Mouse (Mus musculus) ovary, adult 18-20 months (tissue): ENCODE results near the gene Wdr46.
"Not testable (repeated sequence)": the region's sequence is repeated elsewhere in the genome, so short reads cannot be mapped to it uniquely, and the experiment has no call there.

Experiments used
- DNase-seq: peaks from one replicate; pipeline ENCODE4 v3.0.0; 2022; ENCODE audit warnings: low spot score, mixed read lengths

Wdr46 gene

DNA sequence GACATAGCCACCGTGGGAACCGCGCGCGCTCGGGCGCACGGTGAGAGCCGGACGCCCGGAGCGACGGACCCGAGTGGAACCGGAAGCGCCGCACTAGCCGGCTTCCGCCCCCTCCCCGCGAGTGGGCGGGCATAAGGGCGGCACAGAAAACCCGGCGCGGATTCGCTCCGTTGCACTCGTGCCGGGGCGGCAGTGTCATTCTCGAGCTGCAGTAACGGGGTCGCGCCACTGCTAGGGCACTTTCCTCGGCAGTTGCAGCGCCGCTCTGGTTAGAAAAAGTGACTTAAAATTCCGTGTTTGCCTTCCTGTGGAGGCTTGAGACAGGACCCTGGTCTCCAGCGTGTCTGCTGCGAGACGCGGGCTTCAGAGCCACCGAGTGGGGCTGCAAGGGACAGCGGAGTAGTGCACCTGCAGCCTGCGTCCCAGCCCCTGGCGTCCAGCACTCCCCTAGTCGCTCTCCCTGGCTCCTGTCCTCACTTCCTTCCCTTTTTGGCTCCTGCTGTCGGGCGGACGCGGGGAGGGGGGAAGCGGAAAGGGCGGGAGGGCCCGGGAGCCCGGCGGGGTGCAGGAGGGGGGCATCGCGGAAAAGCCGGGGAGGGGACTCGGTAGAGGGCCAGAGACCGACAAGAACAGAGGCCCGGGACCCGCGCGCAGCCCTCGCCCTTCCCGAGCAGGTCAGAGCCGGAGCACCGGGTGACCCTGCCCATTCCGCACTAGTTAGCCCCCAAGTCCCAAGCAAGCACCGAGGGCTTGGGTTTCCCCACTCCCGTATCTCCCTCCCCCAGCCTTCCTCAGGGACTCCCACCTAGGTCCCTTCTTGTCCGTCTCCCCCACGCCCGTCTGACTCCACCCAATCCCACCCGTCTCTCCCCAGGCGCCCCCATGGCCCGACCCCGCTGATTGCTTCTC is 10.8 kb upstream of the Wdr46 start, which contains the start of gene Rgl2:
TSS of gene Rgl2 (plus strand) at position 173 of the 909 bp plus-strand sequence.
- peak; percentile 83 for DNase-seq

DNA sequence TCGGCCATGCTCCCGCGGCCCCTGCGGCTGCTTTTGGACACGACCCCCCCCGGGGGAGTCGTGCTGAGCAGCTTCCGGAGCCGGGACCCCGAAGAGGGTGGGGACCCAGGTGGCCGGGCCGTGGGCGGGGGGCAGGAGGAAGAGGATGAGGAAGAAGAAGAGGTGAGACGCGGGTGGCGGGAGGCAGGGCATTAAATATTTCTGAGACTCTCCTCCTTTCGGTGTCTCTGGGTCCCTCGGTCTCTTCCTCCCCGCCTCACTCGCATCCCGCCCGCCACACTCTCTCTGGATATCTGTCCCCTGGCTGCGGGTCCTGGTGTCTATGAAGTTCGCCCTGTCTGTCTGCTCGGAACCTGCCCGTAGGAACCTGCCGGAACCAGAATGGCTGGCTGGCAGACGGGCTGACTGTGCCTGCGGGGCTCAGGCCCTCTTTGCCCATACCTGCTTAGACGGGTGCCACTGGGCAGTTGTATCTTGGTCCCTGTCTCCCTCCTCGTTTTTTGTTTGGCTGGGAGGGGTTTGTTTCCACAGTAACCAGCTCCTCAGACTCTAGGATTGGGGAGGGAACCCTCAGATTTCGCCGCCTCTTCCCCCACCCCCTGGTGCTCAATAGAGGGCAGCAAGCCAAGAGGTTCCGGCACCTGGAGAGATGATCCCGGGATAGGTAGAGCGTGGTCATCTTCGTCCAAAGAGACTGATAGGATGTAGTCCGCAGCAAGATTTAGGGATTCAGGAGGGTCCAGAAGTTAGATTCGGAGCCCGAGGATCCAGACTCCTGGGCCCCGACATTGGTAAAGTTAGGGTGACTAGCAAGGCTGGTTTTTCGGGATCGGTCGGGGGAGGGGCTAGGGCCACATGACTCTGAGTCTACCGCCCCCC is 9.9 kb upstream of the Wdr46 start:
- DNase-seq, result peak; percentile 48

DNA sequence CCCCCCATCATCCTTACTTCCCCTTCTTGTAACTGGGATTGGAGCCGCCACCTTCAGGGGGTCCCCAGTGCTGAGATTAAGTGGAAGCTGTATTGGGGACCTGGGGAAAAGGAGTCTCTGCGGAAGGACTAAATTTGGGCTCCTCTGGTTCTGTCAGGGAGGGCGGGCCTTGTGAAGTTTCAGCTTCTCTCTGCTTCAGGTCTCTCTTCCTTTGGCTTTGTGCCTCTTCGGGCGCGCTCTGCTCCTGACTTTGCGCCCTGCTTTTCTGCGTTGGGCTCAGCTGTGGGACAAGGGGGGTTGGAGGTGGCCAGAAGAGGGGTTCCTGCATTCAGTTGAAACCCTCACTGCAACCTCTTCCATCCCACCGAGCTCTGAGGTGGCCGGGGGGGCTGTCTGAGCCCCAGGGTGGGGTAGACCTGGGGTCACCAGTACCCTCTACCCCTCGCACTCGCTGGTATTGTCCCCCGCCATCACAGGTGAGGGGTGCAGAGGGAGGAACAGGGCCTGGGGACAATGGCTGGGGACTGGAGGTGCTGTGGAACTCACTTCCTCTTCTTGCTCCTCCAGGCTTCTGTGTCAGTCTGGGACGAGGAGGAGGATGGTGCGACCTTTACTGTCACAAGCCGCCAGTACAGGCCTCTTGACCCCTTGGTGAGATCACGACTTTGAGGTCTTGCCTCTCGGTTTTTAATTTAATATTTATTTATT is 9.1 kb upstream of the Wdr46 start:
- DNase-seq, result peak; percentile 18

DNA sequence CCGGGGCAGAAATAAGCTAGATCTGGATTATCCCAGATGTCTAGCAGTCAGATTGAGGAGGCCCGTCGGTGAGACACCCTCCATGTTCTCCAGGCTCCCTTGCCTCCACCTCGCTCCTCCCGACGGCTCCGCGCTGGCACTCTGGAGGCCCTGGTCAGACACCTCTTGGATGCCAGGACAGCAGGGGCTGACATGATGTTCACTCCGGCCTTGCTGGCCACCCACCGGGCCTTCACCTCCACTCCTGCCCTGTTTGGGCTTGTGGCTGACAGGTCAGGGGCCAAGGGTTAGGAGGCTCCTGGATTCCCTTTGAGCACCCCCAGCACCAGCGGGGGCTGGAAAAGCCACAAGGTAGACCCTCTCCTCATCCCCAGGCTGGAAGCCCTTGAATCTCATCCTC is 8.5 kb upstream of the Wdr46 start:
- DNase-seq, result no peak

DNA sequence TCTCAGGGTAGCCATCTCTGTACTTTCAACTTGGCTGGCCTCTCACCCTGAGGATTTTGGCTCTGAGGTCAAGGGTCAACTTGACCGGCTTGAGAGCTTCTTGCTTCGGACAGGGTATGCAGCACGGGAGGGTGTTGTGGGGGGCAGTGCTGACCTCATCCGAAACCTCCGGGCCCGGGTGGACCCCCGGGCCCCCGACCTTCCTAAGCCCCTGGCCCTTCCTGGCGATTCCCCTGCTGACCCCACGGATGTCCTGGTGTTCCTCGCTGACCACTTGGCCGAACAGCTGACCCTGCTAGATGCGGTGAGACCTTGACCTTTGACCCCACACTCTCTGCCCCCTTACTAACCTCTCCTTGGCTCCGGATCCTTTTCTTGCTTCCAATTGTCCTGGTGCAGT is 8.0 kb upstream of the Wdr46 start:
- no peak for DNase-seq

DNA sequence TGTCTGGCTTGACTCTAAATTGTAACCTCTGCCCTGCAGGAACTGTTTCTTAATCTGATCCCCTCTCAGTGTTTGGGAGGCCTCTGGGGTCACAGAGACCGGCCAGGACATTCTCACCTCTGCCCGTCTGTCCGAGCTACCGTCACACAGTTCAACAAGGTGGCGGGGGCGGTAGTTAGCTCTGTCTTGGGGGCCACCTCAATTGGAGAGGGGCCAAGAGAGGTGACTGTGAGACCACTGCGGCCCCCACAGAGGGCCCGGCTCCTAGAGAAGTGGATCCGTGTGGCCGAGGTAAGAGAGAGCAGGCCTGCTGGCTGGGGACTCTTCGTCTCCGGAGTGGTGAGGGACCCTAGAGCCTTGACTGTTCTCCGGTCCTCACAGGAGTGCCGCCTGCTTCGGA is 7.5 kb upstream of the Wdr46 start:
- DNase-seq, result no peak

DNA sequence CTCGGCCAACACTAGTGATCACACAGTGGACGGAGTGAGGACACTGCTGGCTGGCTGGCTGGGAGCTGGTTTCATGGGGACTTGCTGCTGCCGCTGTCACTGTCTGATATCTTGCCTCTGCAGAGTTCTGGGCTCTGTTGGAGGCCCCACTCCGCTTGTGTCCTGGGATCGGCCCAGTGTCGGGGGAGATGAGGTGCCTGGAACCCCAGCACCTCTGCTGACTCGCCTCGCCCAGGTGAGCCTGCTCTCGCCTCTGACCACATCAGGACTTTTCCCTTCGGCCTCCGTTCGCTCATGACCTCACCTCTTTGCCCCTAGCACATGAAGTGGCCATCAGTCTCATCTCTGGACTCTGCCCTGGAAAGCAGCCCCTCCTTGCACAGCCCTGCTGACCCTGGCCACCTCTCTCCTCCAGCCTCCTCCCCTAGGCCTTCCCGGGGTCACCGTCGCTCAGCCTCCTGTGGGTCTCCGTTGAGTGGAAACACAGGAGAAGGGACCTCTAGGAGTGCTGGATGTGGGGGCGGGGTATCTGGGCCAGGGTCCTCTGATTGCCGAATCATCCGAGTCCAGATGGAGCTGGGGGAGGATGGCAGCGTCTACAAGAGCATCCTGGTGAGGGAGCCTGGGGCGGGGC is 4.9 kb upstream of the Wdr46 start:
- no peak for DNase-seq

DNA sequence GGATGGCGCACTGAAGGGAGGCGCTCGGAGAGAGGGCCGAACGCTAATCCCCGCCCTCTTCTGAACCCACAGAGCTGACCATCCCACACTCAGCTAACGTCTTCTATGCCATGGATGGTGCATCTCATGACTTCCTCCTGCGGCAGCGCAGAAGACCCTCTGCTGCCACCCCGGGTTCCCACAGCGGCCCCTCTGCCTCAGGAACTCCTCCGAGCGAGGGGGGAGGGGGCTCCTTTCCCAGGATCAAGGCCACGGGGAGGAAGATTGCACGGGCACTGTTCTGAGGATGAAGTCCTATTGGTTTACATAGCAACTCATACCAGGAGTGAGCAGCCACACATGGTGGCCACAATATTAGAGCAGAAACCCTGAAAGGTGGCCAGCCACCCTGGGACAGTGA is 3.5 kb upstream of the Wdr46 start:
- DNase-seq, result no peak

DNA sequence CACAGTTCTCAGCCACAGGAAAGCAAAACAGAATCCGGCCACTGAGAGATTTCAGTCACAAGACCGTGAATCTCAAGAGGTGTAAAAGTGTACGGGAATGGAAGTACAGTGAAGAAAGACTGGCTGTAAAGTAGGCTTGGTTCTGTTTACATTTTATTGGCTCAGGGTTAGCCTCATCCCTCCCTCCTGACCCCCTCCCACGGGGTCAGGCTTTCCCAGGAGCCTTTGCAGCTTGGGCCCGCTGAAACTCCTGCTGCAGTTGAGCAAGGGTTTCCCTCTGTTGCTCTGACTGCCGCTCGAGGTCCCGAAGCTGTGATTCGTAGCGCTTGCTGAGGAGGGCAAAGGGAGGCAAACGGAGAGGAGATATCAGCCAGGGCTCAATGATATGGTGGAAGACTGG is 1.7 kb upstream of the Wdr46 start:
- no peak for DNase-seq

DNA sequence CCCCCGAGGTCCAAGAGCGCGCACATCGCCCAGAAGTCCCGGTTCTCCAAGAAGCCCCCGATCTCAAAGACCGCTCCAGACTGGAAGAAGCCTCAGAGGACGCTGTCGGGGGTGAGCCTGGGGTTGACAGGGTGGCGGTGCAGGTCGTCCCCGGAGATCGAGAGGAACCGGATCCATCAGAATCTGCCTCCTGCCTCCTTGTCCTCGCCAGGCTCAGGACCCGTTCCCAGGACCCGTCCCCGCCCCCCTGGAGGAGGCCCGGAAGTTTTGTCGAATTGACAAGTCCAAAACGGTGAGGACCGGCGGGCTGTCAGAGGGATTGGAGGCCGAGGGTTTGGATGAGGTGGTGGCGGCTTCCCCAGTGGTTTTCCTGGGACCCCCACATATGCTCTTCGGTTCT is 521 bp downstream of the Wdr46 start:
- DNase-seq, result no peak

DNA sequence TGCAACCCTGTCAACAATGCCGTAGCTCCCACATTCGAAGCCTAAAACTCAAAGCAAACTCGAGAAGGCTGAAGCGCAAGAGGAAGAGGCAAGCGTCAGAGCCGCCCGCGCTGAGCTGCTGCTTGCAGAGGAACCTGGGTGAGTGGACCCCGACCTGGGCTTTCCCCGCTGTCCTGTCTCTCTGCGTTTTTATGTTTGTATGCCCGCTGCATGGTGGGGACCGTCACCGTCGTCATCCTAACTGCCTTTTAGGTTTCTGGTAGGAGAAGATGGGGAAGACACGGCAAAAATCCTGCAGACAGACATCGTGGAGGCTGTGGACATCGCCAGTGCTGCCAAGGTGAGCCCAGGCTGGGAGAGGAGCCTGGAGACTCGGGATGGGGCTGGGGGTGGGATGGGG is 921 bp downstream of the Wdr46 start:
- DNase-seq, result no peak

DNA sequence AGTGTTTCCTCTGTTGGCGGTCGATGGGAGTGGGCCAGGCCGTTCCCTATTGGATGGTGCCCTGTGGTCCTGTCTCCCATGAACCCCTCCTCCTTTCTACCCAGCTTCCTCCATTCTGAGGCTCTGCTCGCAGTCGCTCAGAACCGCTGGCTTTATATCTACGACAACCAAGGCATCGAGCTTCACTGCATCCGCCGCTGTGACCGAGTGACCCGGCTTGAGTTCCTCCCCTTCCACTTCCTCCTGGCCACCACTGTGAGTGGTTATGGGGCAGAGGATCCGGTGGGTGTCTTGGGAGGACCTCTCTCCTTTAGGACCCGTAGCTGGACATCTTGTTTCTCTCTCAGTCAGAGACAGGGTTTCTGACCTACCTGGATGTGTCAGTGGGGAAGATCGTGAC is 3.0 kb downstream of the Wdr46 start:
- no peak for DNase-seq

DNA sequence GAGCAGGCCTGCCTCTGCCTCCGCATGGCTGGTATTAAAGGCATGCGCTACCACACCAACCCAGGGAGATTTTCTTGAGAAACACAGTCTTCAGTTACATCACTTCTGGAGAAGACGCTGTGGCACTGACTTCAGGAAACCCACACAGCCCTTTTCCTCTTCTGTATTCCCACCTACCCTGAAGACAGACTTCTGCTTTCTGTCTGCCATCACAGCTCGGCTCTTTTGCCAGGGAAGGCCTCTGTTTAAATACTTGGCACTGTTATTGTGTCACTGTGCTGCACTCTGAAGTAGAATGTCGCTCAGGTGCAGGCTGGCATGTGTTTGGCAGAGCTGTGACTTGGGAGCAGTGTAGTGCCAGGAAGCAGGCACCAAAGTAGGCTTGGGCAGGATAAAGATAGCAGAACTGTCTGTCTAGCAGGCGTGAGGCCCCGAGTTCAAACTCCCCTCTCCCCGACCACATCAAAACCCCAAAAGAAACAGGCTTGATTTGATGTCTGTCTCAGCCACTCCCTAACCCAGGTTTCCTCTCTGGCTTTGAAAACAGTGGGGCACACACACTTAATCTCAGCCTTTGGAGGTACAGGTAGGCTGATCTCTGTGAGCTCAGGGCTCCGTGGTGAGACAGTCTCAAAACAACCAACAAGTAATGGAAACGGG is 7.1 kb downstream of the Wdr46 start:
- no peak for DNase-seq

DNA sequence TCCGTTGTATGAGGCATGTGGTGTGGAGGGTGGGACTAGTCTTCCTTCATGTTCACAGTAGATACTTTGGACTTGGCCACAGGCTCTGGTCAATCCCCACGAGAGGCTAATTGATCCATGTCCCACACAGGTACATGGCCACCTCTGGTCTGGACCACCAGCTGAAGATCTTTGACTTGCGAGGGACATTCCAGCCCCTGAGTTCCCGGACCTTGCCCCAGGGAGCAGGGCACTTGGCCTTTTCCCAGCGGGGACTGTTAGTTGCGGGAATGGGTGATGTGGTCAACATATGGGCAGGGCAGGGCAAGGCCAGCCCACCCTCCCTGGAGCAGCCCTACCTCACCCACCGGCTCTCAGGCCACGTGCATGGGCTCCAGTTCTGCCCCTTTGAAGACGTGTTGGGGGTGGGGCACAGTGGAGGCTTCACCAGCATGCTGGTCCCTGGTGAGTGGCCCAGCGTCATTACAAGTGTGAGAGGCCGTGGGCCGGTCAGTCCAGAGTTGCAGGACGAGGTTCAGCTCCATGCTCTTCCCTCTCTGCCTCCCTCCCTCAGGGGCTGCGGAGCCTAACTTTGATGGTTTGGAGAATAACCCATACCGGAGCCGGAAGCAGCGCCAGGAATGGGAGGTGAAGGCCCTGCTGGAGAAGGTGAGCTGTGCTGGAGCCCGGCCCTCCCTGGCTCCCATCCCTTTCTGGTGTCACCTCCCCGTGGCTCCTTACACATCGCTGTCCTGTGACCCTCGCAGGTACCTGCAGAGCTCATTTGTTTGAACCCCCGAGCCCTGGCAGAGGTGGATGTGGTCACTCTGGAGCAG is 7.8 kb downstream of the Wdr46 start:
- no peak for DNase-seq

DNA sequence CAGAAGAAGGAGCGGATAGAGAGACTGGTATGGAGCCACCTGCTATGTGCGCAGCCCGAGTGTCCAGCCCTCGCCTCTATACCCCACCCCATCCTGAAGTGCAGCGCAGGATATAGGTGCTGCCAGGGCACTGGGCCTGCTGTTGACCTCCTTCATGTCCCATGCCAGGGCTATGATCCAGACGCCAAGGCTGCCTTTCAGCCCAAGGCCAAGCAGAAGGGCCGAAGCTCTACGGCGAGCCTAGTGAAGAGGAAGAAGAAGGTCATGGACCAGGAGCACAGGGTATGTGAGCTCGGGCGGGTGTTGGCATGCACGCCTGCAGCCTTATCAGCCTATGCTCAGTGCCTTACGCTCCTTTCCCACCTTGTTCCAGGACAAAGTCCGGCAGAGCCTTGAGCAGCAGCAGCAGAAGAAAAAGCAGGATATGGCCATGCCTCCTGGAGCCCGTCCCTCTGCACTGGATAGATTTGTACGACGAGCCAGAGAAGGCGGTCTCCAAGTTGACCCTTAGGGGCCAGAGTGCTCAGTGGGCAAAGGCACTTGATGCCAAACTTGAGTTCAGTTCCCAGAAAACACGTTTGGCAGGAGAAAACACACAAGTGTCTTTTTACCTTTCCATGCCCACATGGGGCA is 8.6 kb downstream of the Wdr46 start:
- peak; percentile 62 for DNase-seq

DNA sequence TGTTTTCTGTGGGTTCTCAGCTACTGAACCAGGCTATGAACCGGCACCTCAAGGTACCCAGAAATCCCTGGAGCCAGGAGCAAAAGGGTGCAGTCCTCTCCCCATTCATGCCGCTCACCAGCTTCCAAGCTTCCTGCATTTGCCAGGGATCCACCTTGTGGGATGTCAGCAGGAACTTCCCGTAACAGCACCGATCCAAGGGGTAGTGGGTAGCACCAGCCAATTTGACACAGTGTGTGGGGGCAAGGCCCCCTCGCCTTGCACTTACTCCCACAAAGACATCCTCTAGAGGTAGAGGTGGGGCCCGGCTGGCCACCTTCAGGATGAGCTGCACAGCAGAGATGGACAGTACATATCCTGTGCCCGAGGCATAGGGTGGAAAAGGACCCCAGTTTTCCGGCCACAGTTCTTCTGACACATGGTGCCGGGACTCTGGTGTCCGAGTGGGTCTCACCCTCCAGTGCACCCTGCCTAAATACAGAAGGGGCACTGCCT is 9.7 kb downstream of the Wdr46 start:
- no peak for DNase-seq

DNA sequence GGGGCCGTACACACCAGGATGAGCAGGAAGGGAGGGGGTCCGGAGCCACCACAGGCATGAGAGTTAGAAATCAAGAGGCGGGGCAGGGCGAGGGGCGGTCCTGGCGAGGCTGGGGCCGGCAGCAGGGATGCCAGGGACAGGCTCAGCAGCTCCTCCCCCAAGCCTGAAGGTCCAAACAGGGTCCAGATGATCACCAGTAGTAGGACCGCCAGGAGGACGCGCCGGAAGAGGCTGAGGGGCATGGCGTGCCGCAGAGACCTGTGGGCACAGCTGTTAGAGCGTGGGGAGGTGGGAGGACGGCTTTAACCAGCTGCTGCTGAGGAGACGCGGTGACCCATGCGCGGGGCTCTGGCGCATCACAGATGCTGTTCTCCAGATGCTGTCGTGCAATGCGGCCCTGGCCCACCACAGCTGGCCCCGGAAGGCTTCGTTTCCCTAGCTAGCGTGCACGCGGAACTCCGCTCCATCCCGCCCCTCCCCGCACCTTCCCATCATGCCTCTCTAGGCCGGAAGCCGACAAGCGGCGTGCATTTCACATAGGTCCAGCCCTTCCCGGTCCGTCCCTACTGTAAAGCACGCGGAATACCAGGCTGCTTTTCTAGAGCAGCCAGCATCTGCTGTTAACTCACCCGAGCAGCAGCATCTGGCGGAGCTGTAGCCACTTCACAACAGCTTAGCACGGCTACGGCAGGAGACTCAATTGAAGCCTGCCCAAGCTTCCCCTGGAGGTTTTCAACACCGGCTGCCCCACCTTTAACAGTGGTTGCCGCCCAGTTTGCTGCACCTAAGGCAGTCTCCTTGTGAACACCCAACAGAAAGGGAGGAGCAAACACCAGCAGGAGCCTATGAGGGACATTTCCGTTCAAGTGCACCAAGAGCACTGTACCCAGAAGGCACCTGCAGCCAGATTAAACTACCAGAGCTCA is 10.8 kb downstream of the Wdr46 start, which contains the start of gene B3galt4:
TSS of gene B3galt4 (minus strand) at position 468 of the 926 bp plus-strand sequence.
- DNase-seq, result peak; percentile 79

DNA sequence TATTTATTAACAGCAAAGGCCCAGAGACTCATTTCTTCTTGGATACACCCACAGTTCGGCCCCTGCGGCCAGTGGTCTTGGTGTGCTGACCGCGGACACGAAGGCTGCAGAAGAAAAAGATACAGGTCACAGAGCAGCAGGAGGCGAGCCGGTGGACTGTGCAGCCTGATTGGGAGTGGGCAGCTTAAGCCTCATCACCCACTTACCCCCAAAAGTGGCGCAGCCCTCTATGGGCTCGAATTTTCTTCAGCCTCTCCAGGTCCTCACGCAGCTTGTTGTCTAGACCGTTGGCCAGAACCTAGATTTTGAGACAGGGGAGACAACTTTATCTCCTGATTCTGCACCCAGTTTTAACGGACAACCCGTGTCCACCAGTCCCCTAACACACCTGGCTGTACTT is 11.6 kb downstream of the Wdr46 start:
- not testable (repeated sequence) for DNase-seq

DNA sequence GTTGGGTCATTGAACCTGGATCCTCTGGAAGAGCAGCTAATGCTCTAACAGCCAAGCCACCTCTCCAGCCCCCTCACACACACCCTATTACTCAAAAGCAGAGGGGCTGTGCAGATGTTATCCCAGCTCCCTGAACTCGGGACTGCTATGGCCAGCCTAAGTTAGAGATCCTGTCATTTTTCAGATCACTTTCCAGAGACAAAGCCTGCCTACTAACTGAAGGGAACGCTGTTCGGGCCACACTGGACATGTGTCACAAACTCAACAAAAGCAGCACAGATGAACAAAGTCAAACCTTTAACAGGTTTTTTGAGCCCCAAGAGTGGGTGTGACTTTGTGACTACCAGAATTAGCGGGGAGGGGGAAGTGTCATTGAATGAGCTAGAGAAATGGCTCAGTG is 12.4 kb downstream of the Wdr46 start:
- DNase-seq, result no peak
